Mouse (Mus musculus) gastrocnemius, adult 18-20 months (tissue): ENCODE measurements at regions not wholly inside any gene's neighbourhood (a gene's known extent, or its start where the extent isn't known, plus 50 kb on each side); places are given as distances from the start of the nearest gene placed in this dataset.
"Not testable (repeated sequence)": the region's sequence is repeated elsewhere in the genome, so short reads cannot be mapped to it uniquely, and the experiment has no call there.

ENCODE experiments used
- DNase-seq: peaks from one replicate; pipeline ENCODE4 v3.0.0; 2021; ENCODE audit warnings: low spot score

DNA sequence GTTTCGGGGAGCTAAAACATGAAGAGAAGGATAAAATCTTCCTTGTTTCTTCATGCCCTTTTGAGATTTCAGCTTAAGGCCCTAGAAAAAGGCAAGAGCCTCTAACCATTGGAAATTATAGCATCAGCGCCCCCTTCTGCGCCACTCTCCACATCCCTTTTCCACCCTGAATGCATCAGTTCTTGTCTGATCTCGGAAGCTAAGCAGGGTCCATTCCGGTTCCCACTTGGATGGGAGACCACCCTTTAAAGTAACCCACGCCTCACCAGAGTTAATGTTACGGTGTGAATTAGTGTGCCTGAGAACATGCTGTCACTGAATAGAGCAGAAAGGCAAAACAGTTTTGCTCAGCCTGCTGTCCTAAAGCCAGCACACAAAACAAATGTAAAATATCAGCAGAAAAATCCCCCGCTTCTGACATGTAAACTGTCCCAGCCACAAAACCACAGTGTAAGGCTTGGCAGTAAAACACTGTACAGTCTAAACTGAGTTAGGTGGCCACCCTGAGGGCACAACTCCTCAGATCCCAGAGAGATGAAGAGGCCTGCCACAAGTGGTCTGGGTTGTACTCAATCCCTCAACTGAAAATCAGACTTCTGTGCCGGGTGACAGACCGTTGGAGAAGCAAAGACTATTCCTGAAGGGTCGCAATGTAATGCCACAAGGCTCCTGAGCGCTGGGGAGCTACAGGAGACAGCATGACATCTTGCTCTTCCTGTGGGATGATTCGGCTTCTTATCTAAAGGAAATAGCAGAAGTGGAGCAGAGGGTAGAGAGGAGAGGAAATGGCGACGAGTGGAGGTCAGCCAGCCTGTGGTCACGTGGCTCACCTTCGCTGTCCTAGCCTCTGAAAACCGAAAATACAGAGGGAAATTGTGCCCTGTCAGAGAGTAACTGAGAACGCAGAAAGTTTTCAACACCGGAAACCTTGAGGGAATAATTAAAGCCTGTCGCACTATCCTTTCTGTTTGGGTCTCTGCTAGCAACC, 176.2 kb downstream of the Kctd12 start:
- DNase-seq, result no peak

DNA sequence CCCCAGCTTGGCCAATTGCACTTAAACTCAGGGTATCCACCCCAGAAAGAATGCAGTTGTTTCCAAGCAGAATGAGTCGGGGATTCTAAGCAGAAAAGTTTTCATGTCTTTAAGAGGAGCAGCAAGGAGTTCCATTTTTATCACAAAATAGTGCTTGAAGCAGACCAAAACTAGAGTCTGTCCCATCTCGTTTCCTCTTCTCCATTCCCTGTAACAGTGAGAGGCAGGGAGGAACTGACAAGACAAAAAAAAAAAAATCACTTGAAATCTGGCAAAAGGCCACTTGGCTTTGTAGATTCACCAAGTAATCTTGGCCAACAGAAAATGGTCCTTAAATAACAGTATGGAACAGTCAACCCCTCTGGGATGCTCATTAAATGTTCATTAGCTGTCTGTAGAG, 186.8 kb downstream of the Kctd12 start:
- DNase-seq, result no peak

DNA sequence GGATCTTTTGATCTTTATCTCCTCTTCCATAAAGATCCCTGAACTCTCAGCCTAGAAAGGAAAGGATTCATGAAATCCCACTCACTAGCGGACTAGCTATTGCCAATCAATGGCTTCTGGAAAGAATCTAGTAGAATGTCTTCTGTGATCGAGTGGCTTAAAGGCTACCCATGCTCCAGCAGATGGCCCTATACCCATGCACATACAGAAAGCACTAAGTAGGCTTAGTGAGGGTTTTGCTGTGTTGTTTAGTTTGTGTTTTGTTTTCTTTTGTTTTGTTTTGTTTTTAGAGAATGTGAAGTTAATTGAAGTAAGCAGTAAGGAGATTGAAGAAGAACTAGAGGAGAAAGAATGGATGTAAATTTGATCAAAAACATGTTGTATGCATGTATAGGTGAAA, 187.5 kb downstream of the Kctd12 start:
- DNase-seq, result no peak

DNA sequence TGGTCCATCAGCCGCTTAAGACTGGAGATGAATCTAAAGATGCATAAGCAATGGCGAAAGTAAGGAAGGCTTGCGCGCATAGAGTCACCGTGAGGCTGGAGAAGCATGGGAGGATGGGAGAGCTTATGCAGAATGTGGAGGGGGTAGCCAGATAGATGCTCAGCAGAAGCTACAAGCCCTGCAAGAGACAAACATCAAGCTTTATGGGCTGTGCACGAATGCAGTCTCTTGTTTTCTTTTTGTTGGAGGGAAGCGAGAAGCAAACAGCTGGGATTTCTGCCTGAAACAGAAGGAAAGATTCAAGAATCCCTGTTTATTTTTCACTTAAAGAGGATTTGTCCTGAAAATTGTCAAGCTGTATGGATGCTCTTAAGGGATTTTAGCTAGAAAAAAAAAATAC, 188.7 kb downstream of the Kctd12 start:
- no peak for DNase-seq

DNA sequence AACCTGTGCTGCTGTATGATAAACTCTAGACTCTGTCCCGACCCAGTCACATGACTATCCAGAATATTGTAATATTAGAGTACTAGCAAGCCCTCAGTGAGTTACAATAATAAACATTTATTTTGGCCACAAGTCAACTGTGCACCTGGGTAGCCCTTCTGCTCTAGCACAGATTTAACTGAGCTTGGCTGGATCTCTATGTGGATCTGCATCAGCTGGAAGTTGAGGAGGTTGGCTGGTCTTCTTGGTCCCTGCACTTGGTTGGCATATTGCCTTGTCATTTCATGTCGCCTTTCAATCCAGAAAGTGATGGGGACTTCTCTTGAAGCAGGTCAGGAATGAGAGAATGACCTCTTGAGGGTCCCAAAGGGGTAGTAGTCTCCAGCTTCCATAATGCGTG, 191.5 kb downstream of the Kctd12 start:
- DNase-seq, result no peak

DNA sequence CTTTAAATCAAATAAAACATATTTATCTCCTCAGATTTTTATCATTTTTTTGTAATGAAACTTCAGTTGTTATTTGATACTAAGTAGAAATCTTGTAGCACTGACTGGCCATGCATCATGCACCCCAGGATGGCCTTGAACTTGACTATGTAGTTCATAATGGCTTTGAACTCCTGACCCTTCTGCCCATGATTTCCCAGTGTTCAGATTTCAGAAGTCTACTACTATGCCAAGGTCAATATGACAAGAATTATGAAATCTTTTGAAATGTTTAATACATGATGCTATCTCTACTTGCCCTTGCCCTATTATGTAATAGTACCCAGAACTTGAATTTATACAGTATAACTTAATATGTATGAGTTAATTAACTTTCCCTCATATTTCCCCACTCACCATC, 200.2 kb downstream of the Kctd12 start:
- no peak for DNase-seq

DNA sequence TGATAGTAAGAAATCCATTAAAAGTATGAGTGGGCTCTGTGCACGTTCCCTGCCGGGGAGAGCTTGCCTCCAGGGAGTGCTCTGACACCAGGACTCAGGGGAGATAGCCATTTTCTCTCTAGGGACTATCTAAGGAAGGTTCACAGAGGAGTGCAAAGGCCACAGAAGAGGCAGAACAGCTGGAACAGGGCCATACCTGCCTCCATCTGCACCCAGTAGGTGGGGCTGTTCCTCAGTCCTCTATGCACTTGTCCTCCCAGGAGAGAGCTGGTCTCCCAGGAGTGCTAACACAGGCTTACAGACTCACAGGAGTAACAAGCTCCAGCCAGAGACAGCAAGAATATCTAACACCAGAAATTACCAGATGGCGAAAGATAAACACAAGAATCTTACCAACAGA, 212.7 kb downstream of the Kctd12 start:
- DNase-seq, result peak; percentile 34

DNA sequence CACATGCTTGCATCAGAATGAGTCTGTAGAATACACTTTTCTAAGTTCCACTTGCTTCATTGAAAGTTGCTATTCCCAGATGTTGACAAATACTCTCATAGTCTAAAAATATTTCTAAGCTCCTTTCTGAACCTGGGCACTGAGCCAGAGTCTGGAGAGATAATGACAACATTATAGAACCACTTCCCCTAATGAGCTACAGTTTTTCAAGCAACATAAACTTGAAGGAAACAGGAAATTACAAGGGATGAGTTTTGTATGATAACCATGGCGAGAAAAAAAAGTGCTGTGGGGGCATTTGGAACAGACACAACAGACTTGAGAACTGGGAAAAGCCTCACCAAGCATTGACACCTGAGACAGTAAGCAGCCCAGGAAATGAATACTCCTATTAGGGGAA, 233.8 kb downstream of the Kctd12 start:
- no peak for DNase-seq

DNA sequence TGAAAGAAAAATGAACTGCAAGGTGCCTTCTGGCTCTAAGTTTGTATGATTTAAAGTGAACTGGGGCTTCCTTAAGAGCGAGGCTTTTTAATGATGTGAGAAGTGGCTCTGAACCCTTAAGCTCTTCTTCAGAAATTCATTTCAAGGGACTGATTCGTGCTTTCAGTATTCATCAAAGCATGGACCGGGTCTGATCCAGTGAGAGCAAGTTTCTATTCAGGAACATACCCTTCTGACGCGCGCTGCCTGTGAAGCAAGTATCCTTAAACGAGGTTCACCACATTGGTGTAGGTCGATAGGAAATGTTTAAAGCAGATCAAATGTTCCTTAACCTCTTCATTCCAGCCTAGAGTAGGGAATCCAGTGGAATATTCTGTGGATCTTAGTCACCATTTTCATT, 240.1 kb downstream of the Kctd12 start:
- no peak for DNase-seq

DNA sequence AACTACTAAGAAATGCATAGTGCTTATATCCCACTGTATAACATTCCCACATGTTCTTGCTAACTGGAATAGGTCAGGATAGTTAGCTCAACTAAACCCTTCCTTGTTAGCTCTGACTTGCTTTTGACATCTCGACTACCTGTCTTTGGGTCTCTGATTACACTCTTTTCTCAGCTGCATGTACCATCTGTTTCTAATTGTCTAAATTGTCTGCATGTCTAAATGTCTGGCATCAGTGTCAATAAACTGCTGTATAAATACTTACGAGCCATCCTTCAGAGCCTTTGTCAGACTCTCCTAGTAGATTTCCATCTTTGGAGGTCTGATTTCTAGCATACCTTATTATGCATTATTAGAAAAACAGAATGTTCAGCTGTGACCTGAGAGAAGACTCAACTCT, 245.8 kb downstream of the Kctd12 start:
- DNase-seq, result no peak

DNA sequence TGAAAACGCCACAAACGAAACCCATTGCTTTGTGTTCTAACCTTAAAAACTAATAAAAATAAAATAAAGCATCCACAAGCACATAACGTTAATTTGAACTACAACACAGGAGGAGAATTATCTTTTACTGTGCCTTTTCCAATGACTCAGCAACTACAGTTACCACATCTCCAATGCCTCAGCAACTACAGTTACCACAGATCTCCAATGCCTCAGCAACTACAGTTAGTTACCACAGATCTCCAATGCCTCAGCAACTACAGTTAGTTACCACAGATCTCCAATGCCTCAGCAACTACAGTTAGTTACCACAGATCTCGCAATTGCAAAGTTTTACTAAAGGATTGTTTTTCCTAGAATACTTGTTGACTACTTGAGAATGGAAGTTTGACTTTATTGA, 248.7 kb downstream of the Kctd12 start:
- not testable (repeated sequence) for DNase-seq

DNA sequence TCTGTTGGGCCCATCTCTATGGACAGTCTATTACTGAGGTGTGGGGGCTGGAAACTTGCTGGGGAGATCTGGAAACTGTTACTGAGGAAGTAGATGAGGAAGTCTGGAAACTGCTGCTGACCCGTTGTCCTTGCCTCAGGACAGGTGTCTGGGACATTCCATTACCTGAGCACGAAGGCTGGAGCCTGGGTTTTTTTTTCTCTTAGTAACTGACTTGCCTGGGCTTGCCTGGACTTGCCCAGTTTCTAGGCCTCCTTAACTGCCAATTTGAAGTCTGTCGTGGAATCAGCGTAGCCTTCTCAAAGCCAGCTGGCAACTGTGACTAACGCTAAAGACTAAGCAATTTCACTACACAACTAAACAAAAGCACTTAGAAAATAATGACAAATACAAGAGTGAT, 250.7 kb downstream of the Kctd12 start:
- DNase-seq, result no peak

DNA sequence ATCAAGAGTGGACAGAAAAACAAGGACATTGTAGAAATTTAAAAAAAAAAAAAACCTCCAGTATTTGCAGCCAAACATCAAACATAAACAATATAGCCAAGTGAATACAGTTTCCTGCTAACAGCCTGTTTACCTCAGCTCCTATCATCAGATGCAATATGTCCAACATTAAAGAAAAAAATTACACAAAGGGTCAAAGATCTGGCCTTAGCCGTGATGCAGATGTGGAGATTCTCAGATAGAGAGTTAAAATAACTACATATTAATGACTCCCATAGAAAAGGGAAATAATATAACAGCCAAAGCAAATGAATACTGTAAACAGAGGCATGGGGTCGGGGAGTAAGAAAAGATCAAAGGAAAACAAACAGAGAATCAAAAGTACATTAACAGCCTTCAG, 259.8 kb downstream of the Kctd12 start:
- DNase-seq, result no peak

DNA sequence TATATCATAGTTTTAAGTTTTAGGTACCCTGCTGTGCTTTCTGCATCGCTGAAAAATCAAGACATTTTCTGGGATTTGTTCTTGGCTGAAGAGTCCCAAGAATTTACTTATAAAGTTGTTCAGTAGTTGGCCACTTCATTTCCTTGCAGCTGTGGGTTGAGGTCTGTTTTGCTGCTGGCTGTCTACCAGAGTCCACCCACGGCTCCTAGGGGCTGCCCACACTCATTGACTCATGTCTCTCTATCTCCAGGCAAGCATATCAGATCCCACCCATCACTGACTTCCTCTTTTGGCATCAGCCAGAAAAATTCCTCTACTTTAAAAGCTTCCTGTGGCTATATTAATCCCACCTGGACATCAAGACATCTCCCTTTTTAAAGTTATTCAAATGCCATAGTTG, 263.9 kb downstream of the Kctd12 start:
- no peak for DNase-seq

DNA sequence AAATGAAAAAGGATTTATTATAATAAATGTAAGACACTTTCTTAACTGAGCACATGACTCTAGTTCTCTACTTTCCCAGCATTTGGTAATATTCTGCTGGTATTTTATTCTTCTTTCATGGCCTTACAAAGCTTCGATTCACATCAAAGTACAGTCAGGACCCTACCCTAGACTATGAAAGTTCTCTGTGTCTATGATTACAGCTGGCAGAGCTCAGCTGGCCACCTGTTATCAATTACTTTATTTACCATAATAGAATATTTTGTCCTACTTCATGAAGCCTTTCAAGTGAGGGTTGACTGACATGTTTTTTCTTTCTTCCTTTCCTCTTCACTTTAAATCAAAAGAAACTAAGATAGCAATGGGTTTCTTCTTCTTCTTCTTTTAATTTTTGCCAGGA, 269.8 kb downstream of the Kctd12 start:
- DNase-seq, result no peak

DNA sequence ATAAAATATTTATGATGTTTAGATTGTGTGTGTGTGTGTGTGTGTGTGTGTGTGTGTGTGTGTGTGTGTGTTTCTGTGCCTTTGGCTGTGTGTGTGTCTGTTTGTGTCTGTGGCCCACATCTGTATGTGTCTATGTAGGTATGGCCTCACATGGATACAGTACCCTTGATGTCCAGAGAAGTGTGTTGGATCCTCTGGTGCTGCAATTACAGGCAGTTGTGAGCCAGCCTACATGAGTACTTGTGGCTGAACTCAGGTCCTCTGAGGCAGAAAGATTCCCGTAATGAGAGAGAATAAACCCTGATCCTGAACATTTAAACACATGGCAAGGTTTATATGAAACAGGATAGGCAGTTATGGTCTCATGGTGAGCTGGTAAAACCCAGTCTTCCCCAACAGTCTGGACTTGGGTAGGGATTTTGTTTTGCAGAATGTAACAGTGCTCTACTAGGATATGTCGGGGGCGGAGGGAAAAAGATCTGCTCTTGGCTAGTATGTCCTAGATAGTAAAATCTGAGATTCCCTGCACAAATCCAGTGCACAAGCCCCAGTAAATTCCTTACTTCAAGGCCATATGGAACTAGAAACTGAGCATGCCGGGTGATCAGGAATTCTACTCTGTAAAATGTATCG, 275.6 kb downstream of the Kctd12 start:
- DNase-seq, result no peak

DNA sequence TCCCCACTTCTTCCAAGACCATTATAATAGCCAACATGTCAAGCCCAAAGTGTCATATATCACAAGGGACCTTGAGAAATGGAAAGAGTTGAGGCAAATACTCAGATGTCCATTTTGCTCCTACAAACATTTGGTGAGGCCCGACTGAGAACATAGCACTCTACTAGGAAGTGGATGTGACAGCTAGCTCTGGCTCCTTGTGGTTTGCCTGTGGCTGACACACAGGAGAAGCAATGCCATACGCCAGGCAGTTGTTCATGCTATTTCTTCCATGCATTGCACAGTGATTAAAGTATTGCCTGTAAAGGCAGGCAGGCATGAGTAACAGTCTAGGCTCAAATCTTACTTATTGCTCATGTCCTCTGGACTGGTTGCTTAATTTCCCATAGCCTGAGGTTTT, 281.3 kb downstream of the Kctd12 start:
- no peak for DNase-seq

DNA sequence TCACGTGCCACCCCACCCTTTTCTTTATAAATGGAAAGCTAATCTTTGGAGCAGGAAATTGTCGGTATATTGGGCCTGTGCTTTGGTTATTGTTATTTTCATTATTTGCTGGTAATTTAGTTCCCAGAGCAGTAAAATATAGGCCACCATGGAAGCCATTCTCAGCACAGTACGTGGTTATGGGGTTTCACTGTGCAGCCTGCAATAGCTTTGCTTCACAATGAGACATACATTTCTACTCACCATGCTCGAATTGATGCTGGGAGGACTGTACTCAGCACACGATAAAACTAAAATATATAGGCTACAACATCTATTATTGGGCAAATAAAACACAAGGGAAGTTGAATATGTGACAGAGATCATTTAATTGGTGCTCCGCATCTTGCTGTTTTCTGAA, 282.0 kb downstream of the Kctd12 start:
- no peak for DNase-seq

DNA sequence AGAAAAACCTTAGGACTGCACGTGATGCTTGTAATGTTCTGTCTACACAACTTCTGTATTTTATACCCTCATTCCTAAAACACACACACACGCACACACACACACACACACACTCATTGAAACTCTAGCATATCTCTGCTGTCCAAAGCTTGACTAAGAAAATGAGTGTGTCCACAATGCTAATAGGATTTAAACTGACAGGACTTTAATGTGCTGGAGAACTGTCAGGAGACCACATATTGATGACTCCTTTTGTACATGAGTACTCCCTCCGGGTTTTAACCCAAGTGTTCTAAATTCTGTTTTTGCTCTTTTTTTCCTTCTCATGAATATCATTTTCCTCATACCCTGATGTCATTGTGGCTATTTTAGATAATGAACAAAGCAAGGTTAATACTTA, 283.4 kb downstream of the Kctd12 start:
- no peak for DNase-seq

DNA sequence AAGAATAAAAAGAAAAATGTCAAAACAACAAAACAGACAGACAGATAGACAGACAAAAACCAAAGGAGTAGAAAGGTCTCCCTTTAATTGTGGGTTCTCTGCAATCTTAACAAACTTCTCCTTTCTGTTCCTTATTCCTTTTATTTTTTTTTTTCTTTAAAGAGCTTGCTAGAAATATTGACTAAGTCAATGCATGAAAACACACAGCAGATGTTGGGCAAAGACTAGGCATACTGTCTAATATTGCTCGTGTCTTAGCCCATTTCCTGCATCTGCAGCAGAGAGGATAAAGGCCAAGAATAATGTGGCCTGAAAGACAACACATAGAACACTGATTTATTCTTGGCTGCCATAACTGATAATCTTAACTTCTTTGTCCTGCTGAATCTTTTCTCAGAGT, 295.6 kb downstream of the Kctd12 start:
- no peak for DNase-seq

DNA sequence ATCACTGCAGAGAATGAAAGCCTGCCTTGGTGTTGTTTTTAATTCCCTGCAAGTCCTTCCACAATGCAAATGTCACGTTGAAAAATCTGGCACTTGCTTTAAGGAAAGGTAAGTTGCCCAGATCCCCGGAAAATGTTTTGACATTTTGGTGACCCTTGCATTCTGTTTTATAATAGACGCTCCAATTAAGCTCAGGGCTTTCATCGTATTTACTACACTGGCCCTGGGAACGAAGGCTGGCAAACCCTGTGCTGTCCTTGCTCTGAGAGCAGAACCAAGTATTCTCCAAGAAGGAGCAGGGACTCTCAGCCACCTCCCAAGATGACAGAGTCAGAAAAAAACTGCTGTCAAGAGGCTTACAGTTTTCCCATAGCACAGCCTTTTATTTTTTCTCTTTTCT, 305.9 kb downstream of the Kctd12 start:
- no peak for DNase-seq

DNA sequence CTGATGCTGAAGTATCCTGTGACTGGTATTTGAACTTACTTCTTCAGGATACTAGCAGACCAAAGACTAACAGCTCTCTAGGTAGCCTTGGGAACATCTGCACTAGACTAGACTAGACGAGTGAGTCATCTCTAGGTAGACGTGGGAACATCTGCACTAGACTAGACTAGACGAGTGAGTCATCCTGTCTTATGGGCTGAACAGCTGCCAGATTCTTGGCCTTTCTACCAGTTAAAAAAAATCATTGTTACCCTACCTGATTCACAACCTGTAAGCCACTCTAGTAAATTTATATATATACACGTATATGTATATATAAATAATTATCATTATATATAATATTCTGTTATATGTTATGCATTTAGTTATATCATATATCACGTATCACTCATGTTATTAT, 307.8 kb downstream of the Kctd12 start:
- no peak for DNase-seq

DNA sequence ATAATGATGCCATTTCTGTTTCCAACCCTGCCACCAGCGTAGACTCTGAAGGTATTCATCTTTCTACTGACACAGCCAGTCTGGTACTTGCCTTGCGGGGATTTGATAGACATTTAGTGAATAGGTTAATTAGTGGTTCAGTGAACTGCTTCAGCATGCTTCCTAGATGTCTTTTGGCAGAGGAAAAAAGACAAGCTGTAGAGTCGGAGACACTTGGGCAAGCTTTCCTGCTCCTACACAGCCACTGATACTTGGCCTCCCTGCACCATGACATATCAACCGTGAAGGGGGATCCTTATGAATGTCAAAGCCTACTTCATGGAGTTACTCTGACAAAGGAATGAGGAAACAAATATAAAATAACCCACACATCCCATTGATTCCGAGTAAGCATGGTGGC, 308.7 kb downstream of the Kctd12 start:
- DNase-seq, result no peak
